Mouse (Mus musculus): Measurements from ENCODE around the gene Plcb1.
A peak's percentile ranks its signal among the peaks of the same experiment; 100 is the strongest.

Plcb1 gene

DNA sequence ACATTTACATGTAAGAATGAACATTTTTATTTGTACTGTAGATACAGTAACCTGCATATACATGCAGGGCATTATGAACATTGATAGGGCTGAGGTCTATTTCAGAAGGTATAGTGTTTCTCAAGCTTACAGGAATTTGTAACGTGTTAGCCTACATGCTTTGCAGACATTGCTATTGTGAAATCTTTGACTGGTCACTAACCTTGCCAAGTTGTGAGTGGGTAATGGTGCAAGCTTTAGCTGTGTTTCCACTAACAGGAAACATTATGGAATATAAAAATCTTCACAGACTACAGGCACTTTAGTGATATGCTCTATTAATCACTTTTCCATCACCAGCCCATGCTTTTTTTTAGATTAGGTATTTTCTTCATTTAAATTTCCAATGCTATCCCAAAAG lies 289.5 kb downstream of the Plcb1 start:
- DNase-seq = no peak

DNA sequence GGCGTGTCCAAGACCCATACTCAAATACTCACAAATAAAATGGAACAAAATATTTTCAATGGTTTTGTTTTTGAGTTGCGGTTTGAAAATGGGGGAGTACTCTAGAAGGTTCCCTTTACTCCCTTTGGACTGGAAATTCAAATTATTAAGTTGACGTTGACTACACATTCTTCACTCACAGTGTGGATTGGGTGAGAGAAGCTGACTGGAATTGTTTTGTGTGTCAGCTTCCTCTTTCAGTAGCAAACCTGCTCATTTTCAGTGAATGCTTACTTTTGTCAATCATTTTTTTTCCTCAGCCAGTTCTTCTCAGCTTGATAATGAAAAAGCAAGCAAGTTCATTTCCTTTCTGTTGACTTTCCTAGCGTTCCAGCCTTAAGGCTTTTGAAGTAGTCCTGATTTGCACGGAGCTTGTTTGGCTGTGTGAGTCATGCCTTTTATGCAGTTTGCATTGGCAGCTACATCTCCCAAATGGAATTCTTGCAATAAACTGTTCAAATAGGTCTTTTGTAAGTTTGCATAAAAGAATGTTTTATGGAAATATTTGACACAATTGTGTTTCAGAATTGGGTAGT lies 306.8 kb downstream of the Plcb1 start:
- DNase-seq = no peak

DNA sequence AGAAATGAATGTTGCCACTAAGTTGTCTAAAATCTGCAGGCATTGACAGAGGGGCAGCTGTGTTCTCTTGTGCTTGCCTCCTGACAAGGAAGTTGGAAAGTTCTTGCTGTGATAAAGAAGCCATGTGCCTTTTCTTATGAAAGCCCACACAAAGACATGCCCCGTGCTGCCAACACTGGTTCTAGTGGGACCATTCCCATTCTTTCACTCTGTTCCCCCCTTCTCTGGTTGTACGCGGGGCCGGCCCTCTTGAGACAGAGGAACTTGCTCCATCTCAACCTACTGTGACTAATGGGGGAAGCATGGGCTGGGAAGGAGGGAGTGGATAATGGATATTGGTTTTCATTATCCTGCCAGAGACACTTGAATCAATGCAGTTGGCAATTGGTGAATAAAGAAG lies 315.4 kb downstream of the Plcb1 start:
- DNase-seq = no peak

DNA sequence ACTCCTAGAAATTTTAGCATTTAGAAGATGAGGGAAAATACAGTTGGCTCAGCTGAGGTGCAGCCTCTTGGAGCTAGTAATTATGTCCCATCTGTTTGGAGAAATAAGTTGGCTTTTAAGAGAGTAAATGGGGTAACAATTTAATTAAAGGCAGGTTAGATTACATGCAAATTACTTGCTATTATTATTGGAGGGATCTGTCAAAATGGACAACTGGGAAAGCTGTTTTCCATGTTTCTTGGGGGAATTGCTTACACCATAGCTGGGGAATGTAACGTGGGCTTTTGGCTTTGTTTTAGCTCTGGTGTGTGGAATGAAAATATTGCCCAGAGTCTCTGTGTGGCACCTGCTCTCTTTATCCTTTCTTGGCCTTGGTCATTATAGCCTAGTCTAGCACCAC lies 316.1 kb downstream of the Plcb1 start:
- DNase-seq = no peak

DNA sequence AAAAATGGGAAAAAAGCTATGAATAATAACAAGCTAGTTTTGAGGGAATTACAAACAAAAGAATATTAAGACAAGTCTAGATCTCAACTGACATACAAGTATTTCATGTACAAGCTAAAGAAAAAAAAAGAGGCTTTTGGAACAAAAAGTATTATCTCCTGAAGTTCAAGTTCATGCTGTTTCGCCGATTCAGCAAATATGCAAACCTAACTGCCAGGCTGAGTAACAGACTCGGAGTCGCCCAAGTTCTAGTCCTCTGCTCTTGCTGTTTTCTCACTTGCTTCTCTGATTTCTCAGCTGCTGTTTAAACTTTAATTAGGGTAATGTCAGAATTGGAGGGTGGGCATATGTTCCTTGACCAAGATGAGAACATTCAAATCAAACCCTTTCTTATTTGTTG lies 320.8 kb downstream of the Plcb1 start:
- DNase-seq = no peak

DNA sequence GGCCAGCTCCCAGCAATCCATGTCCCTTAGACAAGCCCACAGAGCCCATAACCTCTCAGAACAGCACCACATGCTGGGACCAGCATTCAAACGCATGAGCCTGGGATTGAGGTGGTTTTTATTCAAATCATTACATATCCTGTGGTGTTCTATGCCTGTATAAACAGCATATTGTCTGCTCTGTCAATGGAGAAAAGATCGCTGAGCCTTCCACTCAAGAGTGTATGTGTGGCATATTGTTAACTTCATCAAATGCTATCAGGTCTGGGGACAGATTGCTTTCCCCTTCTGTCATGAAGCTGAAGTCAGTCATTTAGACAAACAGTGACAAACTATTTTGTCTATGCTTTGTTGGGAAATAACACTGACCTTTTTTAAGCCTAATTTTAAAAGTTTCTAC lies 322.7 kb downstream of the Plcb1 start:
- no peak for DNase-seq

DNA sequence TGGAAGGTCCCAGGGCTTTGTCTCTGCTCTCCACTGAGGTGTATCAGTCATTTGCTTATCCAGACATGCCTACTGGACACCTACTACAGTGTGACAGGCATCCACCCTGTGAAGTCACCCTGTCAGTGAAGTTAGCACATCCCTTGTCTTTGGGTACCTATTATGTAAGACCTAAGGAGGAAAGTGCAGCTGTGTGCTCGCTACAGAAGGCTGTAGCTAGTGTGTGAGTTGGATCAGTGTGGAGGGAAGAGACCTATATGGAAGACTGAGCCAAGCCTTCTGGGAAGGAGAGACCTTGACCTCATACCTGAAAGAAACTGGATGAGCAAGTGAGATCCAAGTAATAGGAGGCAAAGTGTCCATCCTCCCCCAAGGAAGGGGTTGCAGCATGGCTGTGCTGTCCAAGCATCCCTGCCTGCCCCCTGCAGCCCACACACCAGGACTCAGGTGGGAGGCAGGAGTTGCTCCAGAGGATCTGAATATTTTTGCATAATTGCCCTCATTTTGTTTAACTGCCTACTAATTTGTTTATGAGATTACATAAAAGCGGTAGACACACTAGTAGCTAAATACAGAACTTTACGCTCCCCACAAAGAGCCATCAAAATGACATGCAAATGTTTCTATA lies 328.7 kb downstream of the Plcb1 start:
- DNase-seq = no peak

DNA sequence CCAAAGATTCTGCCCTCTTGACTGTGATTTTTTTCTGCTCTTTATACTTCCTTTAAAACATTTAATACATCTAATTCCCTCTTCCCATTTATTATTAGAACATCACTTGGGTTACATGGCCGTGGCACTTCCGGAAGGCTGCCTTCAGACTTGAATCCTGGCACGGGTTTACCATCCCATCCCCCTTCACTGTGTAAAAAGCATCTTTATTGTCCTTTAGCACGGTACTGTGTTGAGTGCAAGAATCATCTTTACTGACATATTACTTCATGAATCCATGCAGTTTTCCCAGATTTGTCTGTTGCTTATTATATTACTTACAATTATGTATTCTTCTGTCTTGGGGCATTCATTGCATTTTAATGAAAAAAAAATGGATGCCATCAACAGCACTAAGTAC lies 337.2 kb downstream of the Plcb1 start:
- DNase-seq = no peak

DNA sequence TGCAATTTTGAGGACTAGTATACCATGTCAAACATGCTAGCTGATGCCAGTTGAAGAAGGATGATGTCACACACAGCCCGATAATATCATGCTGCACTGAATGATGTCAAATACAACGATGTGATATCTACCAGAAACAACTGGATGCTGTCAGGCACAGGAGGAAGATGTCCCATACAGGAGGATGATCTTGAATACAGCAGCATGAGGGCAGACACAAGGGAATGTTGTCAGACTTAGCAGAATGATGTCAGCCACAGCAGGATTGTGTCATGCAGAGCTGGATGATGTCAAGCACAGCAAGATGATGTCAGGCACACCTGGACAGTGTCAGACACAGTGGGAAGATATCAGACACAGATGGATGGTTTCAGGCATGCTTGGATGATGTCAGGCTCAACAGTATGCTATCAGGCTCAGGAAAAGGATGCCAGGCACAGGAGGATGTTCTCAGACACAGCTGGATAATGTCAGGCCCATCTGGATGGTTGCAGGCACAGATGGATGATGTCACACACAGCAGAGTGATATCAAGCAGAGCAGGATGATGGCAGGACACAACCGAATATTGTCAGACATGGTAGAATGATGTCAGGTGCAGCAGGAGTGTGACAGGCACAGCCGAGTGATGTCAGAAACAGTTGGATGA lies 338.0 kb downstream of the Plcb1 start:
- no peak for DNase-seq

DNA sequence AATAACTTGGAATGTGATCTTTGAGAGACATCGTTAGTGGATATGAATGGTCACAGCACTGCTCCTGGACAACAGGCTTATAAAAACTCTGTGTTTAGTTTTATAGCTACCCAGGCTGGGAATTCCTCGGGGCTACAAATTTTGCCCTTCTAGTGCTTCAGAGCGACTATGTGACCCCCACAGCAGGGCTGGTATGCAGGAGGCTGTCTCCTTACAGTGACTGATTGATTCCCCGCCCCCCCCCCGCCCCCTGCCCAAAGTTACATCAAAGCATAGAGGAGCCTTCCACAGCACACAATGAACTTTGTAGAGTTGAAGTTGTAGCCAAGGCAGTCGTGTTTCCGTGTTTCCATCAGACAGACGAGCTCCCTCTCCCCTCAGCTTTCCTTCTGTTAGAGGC lies 354.7 kb downstream of the Plcb1 start:
- no peak for DNase-seq

DNA sequence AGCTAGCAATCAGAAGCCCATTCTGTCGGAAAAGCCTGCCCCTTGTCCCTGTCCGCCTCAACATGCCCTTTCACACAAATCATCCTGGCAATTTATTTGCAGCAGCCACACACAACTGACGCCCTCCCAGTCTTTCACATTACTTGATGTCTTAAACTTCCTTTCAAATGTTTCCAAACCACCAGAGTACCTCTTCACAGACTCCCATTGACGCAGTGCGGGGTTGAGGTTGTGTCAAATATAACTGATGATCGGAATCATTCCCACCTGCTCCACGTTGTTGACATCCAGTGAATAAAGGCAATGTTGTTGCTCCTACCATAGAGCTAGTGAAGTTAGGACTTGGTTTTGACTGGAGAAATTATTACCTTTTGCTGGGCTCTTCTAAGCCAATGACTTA lies 366.4 kb downstream of the Plcb1 start:
- DNase-seq = no peak

DNA sequence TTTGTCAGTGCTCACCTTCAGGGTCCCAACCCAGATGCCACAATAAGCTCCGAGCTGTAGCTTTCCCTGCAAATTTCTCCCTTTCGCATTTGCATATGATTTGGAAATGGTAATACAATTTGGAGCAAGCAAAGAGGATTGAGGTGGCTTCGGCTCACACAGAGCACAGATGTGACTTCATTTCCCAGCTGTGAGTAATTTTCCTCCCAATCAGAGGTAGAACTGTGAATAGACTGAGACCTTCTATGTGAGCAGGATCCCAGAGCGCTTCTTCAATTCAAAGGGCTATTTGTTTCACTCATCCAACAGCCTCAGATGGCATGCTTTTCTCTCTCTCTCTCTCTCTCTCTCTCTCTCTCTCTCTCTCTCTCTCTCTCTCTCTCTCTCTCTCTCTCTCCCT lies 367.4 kb downstream of the Plcb1 start:
- DNase-seq = no peak

DNA sequence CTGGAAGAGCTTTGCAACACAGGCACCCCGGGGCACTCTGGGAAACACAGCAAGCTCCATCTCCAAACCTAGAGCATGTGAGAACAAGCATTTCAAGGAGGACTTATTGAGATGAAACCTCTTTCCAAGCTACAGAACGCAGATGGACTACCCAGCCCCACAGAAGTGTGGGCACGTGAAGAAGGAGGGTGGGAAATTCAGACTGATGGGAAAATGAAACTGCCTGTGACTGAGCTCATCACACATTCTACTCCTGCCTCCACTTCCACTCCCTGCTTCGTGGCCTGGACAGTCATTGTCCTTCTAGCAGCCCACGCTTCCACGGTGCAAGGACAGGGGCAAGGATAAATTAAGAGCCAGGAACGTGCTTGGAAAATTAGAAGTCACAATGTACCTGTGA lies 370.2 kb downstream of the Plcb1 start:
- DNase-seq = no peak

DNA sequence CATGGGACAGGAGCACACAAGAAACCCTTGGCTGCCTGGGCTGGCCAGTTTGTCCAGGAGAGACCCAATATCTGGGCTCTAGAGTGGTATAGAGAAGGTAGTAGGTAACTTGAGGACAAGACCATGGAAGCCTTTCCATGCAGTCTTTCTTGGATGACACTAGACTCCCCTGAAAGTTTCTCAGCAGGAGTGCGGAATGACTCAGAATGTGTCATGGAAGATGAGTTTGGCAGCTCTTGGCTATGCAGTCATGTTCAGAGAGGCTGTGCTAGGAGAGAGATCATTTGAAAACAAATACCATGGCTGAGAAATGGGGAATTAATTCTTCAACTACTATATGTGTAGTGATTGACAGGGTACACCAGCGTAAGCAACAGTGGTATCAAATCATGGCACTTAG lies 372.1 kb downstream of the Plcb1 start:
- DNase-seq = no peak

DNA sequence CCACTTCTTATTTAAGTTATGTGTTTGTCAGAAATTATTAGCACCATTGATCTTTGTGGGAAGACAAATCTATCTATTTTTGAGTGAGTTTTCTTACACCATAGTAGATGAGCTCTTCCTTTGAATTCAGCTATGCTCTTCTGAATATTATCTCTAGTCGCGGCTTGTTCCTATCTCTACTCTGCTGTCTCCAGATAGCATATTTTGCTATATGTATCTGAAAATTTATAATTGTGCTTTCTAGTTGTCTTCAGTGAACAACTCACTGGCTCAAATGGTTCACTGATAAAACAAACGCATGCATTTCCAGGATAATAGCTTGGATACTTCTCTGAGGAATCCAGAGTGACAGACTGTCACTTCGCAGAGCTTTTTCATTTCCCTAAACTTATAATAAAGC lies 375.8 kb downstream of the Plcb1 start:
- DNase-seq = no peak

DNA sequence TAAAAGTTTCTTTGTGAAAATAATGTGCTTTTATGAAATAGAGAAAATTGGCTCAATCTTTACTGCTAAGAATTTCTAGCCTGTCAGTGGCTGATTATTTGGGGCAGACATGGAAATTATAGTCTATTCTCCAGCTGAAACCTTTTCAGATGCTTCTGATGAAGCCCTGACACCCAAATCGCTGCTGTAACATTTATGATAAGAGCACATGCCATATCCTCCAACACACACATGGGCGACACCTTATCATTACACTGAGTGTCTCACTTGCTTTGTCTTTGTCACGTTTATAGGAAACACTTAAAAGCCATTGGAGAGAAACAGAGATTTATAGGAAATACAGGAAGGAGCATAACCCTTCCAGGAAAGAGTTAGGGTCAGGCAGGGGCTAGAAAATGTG lies 379.6 kb downstream of the Plcb1 start:
- DNase-seq = no peak

DNA sequence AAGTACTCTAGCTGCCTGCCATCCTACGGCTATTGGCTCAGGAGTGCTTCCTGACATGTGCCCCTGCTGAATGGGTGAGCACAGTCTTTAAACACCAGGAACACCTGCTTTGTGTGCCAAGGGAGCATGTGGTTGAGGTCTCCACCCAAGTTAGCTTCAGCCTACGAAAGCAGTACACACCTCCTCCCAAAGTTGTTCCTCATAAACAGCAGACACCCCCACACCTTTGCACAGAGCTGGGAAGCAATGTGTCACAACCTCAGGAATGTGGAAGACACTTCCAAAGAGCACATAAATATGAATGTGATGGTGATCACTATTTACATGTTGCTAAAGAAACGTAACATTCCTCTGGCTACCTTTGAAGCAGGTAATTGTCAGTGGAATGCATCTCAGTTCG lies 389.7 kb downstream of the Plcb1 start:
- no peak for DNase-seq

DNA sequence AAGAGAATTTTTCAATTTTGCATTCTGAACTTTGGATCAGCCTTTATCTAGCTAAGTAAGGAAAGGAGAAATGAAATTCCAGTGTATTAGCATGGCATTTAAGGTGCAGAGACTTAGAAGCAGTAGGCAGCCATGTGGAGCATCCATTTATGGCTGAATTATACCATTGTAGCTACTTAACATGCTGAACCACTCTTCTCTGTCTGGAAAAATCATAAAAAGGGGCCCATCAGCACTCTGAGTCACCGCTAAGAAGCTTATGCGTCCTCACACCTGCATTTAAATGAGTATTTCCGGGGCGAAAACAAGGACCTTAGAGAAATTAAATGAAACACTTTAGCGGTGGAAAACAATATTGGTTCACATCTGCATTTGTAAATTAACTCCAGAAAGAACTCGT lies 401.8 kb downstream of the Plcb1 start:
- DNase-seq = peak in 1 of 2 experiments; percentile 11

DNA sequence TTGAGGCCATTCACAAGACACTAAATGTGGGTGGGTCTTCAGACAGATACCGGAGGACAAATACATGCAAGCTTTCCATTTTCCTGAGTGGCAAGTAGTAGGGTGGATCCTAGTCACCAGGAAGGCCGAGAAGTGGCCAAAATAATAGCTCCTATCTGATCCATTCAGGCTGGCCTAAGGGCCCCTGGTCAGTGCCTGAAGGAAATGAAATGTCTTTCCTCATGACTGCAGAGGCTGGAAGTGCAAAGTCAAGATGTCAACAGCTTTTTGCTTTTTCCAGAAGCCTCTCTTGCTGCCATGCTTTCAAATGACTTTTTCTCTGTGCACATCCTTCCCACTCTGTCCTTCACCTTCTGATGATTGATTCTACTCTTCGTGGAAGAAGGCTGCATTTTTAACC lies 415.0 kb downstream of the Plcb1 start:
- DNase-seq = no peak

DNA sequence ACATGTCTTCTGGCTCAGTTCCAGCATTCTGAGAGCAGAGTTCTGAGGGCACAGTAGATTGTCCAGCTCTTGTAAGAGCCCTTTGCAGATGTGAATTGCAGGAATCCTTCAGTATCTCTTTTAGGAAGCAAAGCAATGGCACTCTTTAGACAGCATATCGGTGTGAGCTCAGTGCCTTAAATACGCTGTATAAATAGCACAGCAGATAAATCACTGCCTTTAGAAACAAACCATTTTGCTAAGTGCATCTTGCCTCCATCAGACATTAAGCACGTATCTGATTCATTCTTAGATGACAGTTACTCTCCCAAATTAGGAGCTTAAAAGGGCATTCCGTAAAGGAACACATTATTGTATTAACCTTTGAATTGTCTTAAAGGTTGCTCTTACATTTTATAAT lies 416.5 kb downstream of the Plcb1 start:
- no peak for DNase-seq

DNA sequence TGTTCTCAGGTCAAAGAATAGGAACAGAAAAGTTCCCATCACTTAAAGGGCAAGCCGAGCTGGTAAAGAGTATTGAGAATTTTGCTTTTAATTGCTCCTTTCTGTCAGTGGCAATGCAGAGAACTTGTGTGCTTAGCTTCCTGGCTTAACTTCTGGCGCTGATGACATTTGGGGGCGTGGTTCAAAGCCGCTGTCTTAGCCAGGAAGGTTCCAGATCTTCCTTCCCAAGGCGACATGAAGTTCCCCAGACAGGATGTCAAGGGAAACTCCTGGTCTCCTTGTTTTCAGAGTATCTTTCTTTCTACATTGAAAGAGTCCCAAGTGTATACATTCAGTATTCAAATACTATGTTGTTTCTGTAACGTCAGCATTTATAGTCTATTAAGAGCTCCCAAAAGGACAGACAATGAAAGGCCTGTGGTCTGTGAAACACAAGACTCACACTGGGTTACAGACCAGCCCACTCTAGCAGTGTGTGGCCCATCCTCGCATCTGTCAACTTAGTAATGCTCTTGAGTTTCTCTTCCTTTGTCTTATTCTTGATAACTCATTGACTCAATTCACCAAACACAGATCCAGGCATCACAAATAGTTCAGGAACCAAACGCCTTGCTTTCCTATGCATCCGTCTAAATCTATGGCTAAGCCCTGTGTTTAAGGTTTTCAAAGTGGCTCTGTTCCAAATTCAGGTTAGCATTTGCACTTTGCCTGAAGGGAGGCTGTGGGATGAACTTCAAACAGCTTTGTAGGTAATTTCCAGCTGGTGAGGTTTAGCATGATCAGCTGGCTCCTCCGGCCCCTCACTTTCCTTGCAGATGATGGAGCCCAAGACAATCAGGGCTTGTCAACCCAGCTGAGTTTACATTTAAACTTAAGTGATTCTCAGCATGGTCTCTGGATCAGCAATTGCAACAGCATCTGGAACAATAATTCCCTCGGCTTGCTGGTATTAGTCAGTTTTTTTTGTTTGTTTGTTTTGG lies 418.6 kb downstream of the Plcb1 start:
- no peak for DNase-seq

DNA sequence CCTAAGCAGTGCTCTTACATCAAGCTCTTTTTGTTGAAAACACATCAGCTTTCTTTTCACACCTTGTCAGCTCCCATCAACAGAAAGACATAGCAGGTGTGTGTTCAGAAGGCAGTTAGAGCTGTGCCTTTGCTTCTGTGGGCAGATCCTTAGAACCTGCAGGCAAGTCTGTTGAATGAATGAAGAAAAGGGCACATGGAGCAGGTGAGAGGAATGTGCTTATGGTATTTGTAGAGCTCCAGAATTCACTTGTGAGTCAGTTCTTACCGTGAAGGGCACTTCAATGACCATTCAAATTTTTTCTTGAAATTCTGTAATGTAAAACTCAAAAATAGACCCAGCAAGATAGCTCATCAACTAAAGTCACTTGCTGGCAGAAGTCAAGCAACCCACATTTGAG lies 423.0 kb downstream of the Plcb1 start:
- DNase-seq = no peak

DNA sequence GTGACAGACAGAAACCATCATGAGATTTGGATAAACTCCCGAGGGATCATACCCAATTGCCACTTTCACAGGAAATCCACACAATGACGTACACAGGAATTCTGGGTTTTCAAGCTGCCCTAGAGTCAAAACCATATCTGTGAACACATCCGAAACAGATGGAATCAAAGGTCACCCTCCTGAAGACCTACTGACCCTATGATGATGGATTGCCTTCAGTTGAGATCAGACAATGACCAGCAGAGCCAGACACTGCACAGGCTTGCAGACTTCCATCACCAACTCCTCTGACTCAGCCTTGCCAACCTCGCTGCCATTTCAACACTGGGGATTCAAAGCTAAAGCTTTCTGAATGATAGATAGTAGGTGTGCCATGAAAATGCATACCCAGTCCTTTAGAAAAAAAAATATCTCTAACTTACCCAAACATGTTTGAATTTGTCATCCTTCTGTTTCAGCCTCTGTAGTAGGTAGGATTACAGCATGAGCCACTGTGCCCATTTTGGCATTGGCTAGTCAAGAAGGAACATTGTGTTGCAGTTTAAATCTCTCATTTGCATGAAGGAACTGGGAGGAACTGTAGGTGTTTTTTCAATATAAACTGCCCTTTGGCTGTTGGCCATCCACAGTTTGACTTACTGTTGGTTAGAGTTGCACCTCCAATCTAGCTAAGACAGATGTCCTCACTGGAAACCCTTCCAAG lies 429.0 kb downstream of the Plcb1 start:
- DNase-seq = no peak
